Mouse (Mus musculus) retina, adult 2 months (tissue): ENCODE measurements around the gene B2m.
A peak's percentile ranks its signal among the peaks of the same experiment; 100 is the strongest.

Experiments
- DNase-seq: peaks from one replicate; pipeline ENCODE4 v3.0.0-alpha.2; 2012; ENCODE audit warnings: low read depth, low spot score

Gene B2m

GRCm38 (mm10) chr2:122194509-122194929, 47.0 kb downstream of the B2m start:
- DNase-seq = peak; percentile 22

- DNase-seq = no peak
Measured at GRCm38 (mm10) chr2:122201501-122201900, 54.0 kb downstream of the B2m start.
